Mouse (Mus musculus) forelimb bud, embryonic 11.5 days (tissue): ENCODE data around the gene Dync1h1.
"Not testable (repeated sequence)": the region's sequence is repeated elsewhere in the genome, so short reads cannot be mapped to it uniquely, and the experiment has no call there.

Source experiments
- DNase-seq: peaks from one replicate; pipeline ENCODE4 v3.0.0-alpha.2; 2012; ENCODE audit warnings: low read depth, low spot score

Gene Dync1h1

DNA sequence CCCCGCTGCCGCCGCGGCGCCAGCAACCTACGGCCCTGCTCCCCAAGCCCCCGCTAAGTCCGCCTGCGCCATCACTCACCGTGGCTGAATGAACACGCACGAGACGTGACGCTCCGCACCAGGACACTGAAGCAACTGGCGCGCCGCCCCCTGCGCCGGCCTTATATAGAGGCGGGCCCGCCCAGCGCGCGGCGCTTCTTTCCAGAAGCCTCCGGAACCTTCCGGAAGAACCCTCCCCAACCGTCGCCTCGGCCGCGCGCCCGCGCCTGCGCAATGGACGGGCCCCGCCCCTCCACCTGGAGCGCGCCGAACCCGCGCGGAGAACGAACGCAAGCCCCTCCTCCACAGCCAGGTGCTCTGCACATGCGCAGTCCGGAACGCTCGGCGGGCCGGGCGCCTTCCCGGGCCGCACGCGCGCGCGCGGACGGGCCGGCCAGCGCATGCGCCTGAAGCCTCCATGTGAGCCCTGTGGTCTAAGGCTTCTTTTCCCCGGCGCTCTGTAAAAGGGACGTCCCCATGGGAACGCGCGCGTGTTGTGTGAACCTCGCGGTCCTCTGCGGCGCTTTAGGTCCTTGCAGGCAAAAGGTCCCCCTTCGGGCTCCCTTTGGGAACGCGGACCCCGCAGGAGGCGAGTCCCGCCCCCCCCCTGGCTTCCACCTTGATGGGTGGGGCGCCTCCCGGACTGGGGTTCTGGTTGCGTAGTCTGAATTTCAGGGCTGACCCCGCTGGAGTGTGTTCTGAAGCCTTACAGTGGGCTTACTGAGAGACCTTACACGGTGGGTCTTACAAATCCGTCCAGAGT is 95.1 kb downstream of the Dync1h1 start:
- DNase-seq = peak; percentile 96

DNA sequence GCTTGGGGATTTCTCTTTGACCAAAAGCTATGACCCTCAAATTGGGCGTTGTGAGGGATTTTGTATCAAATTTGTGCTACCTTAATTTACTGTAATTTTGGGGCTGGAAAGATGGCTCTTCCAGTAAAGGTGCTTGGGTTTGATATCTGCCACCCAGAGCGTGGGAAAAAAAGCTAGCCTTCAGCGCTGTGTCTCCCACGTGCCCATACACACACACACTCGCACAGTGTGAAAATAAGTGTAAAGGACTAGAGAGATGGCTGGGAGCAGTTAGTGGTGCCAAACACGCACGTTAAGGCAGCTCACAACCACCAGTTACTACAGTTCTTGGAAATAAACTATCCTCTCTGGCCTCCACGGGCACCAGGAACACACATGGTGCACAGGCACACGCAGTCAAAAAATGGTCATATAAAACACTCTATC is 95.7 kb downstream of the Dync1h1 start:
- no peak for DNase-seq

- no peak for DNase-seq
These were observed 96.2 kb downstream of the Dync1h1 start for GRCm38 (mm10) chr12:110697457-110697856.

GRCm38 (mm10) chr12:110698080-110698479 is 96.8 kb downstream of the Dync1h1 start:
- DNase-seq = no peak

DNA sequence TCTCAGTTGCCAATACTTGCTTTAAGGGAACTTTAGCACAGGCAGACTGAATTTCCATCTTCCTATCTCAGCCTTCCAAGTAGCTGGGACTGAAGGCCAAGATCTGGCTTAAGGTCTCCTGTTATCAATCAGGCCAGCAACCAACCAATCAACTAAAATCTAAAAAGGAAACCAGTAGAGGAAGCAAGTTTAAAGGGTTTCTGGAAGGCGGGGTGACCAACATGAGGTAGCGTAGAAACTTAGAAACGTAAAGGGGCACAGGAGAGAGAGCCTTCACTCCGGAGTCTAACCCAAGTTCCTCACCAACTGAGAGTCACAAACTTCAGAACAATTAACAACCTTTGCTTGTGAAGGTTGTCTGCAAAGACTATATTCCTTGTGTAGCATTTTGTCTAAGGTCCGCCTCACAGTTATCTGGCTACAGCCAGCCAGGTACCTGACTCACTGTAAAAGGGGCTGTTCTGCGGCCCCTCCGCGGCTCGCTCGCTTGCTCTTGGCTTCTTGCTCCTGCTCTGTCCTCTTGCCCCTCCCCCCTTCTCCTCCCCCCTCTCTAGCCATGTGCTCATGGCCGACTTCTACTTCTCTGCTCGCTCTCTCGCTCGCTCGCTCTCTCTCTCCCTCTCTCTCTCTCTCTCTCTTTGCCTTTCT is 97.4 kb downstream of the Dync1h1 start:
- no peak for DNase-seq

GRCm38 (mm10) chr12:110699171-110699547 is 97.9 kb downstream of the Dync1h1 start:
- DNase-seq = no peak

DNA sequence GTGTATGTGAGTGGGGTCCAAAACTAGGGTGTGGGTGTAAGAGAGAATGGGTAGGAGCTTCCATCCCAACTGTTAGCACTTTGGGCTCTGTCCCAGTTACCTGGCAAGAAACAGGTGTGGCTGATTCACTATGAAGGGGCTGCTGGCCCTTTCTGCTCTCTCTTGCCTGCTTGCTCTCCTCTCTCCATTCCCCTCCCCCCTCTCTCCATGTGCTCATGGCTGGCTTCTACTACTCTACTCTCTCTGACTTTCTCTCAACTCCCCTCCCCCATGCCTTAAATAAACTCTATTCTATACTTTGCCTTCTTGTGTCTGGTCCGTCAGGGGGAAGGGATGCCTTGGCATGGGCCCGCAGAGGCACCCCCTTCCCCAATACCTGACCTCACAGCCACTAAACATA is 99.5 kb downstream of the Dync1h1 start:
- no peak for DNase-seq

- not testable (repeated sequence) for DNase-seq
These were observed 100.1 kb downstream of the Dync1h1 start for GRCm38 (mm10) chr12:110701363-110701762.

- DNase-seq = no peak
These were observed 101.3 kb downstream of the Dync1h1 start, which contains the start of gene Hsp90aa1 for GRCm38 (mm10) chr12:110702556-110702955. TSS of gene Hsp90aa1 (minus strand) at chr12:110702728.

DNA sequence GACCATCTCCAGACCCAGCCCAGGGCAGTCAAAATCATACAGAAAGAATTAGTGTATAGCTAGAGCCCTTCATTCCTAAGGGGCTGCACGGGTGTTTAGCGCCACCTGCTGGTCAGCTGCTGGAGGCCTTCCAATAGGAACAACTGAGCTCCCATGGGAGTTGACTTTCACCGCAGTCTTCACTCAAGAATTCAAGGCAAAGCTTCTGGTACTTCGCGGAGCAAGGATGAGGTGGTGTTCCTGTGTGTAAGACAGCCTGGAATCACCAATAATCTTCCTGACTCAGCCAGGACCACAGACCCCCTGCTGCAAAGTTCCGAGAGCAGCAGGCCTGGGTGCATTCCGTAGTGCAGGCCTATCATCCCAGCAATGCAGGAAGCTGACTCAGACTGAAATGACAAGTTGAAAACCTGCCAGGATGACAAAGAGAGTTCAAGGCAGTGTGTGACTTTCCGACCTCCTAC is 101.8 kb downstream of the Dync1h1 start:
- peak; percentile 91 for DNase-seq

DNA sequence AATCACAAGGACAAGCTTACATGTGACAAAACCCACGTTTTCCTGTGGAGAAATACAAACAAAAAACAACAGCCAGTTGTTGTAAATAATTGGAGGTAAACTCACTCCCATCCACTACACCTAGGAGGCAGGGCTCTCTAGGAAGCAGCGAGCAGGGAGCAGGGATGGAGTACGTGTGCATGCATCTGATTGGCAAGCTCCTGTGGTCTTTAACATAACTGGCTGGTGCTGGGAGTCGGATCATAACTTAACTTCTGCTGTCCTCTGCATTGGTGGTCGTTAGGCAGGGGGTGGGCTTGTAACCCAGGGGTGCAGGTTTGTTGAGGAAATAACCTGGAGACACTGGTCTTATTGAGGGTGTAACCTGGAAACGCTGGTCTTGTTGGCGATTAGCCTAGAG is 102.4 kb downstream of the Dync1h1 start:
- no peak for DNase-seq

GRCm38 (mm10) chr12:110705419-110705818 is 104.2 kb downstream of the Dync1h1 start:
- not testable (repeated sequence) for DNase-seq

GRCm38 (mm10) chr12:110706337-110707231 is 105.3 kb downstream of the Dync1h1 start:
- peak; percentile 43 for DNase-seq

DNA sequence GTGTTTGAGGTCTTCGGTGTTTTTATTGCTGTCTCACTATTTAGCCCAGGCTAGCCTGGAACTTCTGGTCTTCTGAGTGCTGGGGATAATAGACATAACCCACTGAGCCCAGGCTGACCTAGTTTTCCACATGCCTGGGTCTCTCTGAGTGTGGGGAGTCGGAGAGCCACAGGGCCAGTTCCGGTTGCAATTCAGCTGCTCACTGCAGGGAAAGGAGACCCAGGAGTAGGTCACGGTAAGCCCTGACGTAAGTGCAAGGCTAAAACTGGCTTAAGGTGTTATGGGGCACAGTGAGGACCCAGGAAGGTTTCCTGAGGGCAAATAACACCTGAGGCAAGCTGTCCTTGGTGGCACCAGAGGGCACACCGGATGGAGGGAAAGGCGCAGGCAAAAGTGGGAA is 106.2 kb downstream of the Dync1h1 start:
- no peak for DNase-seq

DNA sequence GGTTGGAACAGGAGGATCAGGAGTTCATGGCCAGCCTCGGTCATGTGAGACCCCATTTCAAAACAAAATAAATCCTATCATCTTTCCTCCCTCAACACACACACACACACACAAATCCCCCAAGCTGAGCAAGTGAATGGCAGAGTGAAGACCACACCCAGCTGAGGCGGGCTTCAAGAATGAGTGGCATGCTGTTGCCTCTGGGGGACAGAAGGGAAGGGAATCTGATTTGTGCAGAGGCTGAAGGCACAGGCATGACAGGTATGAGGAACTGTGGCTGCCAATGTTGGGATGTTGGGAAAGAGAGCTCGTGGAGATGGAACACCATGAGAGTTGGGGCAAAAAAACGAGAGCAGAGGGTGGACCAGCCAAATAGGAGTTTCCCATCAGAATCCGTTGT is 110.0 kb downstream of the Dync1h1 start:
- DNase-seq = no peak

DNA sequence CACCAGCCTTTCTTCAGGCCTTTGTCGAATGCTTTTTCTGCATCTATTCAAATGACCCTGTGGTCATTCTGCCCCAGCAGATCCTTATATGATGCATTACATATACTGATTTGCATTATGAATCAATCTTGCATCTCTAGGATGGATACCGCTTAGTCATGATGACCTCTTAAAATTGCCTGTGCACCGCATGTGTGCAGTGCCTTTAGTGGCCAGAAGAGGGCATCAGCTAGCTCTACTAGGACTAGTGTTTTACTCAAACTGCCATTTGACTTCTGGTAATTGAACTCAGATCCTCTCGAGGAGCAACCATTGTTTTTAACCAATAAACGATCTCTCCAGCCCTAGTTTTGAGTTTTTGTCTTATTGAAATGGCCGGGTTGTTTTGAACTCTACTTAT is 112.5 kb downstream of the Dync1h1 start:
- no peak for DNase-seq

DNA sequence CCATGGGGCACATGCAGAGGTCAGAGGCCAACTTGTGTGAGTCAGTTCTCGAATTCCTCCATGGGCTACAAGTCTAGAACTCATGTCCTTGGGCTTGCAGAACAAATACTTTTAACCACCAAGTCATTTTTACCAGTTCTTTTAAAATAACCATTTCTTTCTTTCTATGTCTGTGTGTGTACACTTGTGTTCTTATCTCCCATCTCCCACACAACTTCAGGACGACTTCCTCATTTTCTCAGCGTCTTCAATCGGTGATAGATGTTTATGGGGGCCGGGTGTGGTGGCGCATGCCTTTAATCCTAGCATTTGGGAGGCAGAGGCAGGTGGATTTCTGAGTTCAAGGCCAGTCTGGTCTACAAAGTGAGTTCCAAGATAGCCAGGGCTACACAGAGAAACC is 113.0 kb downstream of the Dync1h1 start:
- DNase-seq = no peak

- DNase-seq = no peak
These were observed 114.8 kb downstream of the Dync1h1 start for GRCm38 (mm10) chr12:110716004-110716403.
